Mouse (Mus musculus): ENCODE results near the gene Nudt2. TPM values are rescaled to one million over a fixed set of nuclear protein-coding genes. Genes with fewer than 3 reads are reported as not detected.

The Nudt2 gene
- polyA plus RNA-seq, 1 experiment from 2014 or later: 59.7 TPM

GRCm38 (mm10) chr4:41527996-41528395 lies 63.0 kb downstream of the Nudt2 start:
- Histone ChIP-seq H3K27ac (ENCODE audit: low read depth) (no peak overlapping the region), H3K9ac (no peak overlapping the region), H3K4me2 (no peak overlapping the region), H3K27me3 (ENCODE audit: insufficient read depth, low read length) (0 out of 2 replicates have a peak, but pooled peaks cover 4% of the 10 kb centered on the region), H3K4me3 (ENCODE audit: low read depth, low read length) (no peak overlapping the region), H3K9me3 (ENCODE audit: low read depth, low read length) (no peaks in the 10 kb centered on the region), H3K36me3 (ENCODE audit: insufficient read depth) (no peaks in the 10 kb centered on the region), H3K4me1 (ENCODE audit: insufficient read depth) (peaks cover 4% of the 10 kb centered on the region; the same call in 1 of the 2 replicates)
- 21% methylated on average over 8 of the region's 8 CpGs for WGBS
- peak; percentile 70 for DNase-seq
- ATAC-seq (ENCODE audit: insufficient read depth): no peak
- no peak for TF ChIP-seq CTCF (IDR thresholded peaks at IDR 0.05; ENCODE audit: low read depth)

Other genes with a start within 250 kb of the Nudt2 start
- gene Ubap2, start 190.0 kb upstream of the Nudt2 start, polyA plus RNA-seq (2014; fragmentation: Nextera tagmentation; extraction: Ambion mirVana): 60.8 and 72.0 TPM in 2 replicates
- gene Dcaf12, start 150.3 kb upstream of the Nudt2 start, polyA plus RNA-seq (2014; fragmentation: Nextera tagmentation; extraction: Ambion mirVana): 47.1 and 53.5 TPM in 2 replicates
- gene Ubap1, start 116.2 kb upstream of the Nudt2 start, polyA plus RNA-seq (2014; fragmentation: Nextera tagmentation; extraction: Ambion mirVana): 47.7 and 53.8 TPM in 2 replicates
- gene Kif24, start 264 bp upstream of the Nudt2 start, polyA plus RNA-seq (2014; fragmentation: Nextera tagmentation; extraction: Ambion mirVana): 8.1 and 8.6 TPM in 2 replicates
- 3.3 and 3.6 TPM in 2 replicates for gene AI464131, start 37.9 kb downstream of the Nudt2 start, polyA plus RNA-seq (2014; fragmentation: Nextera tagmentation; extraction: Ambion mirVana)
- 0.46 and 0.92 TPM in 2 replicates for gene 1110017D15Rik, start 52.2 kb downstream of the Nudt2 start, polyA plus RNA-seq (2014; fragmentation: Nextera tagmentation; extraction: Ambion mirVana)
- gene Fam219a, start 104.4 kb downstream of the Nudt2 start, polyA plus RNA-seq (2014; fragmentation: Nextera tagmentation; extraction: Ambion mirVana): 2.0 and 3.3 TPM in 2 replicates
- 2.7 and 3.1 TPM in 2 replicates for gene Dnaic1, start 104.6 kb downstream of the Nudt2 start, polyA plus RNA-seq (2014; fragmentation: Nextera tagmentation; extraction: Ambion mirVana)
- gene Enho, start 175.2 kb downstream of the Nudt2 start, polyA plus RNA-seq (2014; fragmentation: Nextera tagmentation; extraction: Ambion mirVana): 11.5 and 15.4 TPM in 2 replicates
- 8.2 and 9.6 TPM in 2 replicates for gene Cntfr, start 231.9 kb downstream of the Nudt2 start, polyA plus RNA-seq (2014; fragmentation: Nextera tagmentation; extraction: Ambion mirVana)
- 111 and 129 TPM in 2 replicates for gene Il11ra1, start 234.8 kb downstream of the Nudt2 start, polyA plus RNA-seq (2014; fragmentation: Nextera tagmentation; extraction: Ambion mirVana)
- 87.1 and 90.3 TPM in 2 replicates for gene Rpp25l, start 248.4 kb downstream of the Nudt2 start, polyA plus RNA-seq (2014; fragmentation: Nextera tagmentation; extraction: Ambion mirVana)